Mouse (Mus musculus): Measurements from ENCODE around the gene Zdhhc9. TPM values are rescaled to one million over a fixed set of nuclear protein-coding genes. Genes with fewer than 3 reads are reported as not detected.

Gene Zdhhc9
- polyA plus RNA-seq, 1 experiment: 16.6 TPM

DNA sequence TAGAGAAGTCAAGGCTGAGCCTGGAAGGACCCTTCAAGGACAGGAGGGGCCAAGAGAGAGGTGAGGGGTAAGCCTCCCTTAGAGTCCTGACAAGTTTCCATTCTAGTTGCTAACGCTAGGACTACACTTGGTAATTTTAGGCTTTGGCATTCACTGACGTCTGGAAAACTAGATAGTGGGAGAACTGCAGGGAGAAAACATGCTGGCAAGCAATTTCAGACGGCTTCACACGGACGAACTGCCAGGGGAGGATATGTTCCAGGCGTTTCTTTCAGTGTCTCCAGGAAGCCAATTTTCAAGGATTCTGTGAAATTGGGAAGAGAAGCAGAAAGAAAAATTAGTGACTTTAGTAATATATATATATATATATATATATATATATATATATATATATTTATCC lies 26.8 kb downstream of the Zdhhc9 start:
- Histone ChIP-seq H3K4me2 (ENCODE audit: low read depth) (no peak overlapping the region), H3K36me3 (ENCODE audit: control insufficient read depth, insufficient read depth) (no peaks in the 10 kb centered on the region), H3K79me2 (ENCODE audit: control insufficient read depth, insufficient read depth) (no peaks in the 10 kb centered on the region), H3K27me3 (ENCODE audit: control insufficient read depth, insufficient read depth, insufficient read length) (no peaks in the 10 kb centered on the region), H3K4me3 (no peak overlapping the region), H3ac (ENCODE audit: control insufficient read depth, insufficient read length) (no peak overlapping the region)
- no peak for TF ChIP-seq MYOG (IDR thresholded peaks at IDR 0.05; ENCODE audit: control insufficient read depth in 1 of 3, insufficient read depth in 1 of 3, insufficient read length in 2 of 3, low read depth in 2 of 3)
- TF ChIP-seq TCF12 (IDR thresholded peaks at IDR 0.05; ENCODE audit: insufficient read depth, poor library complexity, severe bottlenecking): no peak
- TF ChIP-seq TCF3 (IDR thresholded peaks at IDR 0.05; ENCODE audit: insufficient read length, low read depth): no peak
- no peak for TF ChIP-seq USF1 (IDR thresholded peaks at IDR 0.05; ENCODE audit: low read depth)
- TF ChIP-seq POLR2AphosphoS2 (IDR thresholded peaks at IDR 0.05; ENCODE audit: insufficient read length, low read depth): no peak
- TF ChIP-seq REST (IDR thresholded peaks at IDR 0.05; ENCODE audit: insufficient read depth, insufficient read length): no peak
- no peak for TF ChIP-seq MAX (IDR thresholded peaks at IDR 0.05; ENCODE audit: low read depth)
- no peak for TF ChIP-seq MYOD1 (IDR thresholded peaks at IDR 0.05; ENCODE audit: control insufficient read depth in 1 of 3, insufficient read length in 2 of 3, low read depth in 2 of 3)
- TF ChIP-seq E2F4 (IDR thresholded peaks at IDR 0.05; ENCODE audit: insufficient read depth): no peak
- TF ChIP-seq SRF (IDR thresholded peaks at IDR 0.05; ENCODE audit: control insufficient read depth, insufficient read length, low read depth): no peak

DNA sequence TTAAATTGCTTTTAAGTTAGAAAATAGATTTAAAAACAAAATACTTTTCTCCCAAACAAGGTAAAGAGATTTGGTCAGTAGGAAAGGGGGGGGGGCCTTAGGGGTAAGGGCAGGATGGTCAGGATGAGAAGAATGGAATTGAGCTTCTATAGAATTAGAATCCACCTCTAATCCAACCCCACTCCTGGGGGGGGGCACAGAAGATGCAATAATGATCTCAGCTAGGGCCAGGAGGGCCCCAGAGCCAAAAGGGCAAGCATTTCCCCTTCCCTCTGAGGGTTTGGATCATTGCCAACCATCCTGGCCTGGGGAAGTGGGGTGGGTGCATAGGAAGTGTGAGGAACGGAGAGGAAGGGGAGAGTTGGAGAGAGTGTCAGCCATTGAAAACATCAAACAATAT lies 38.3 kb downstream of the Zdhhc9 start:
- no peak overlapping the region for H3K4me2 ChIP-seq (ENCODE audit: low read depth)
- H3K36me3 ChIP-seq (ENCODE audit: control insufficient read depth, insufficient read depth): peaks cover 3% of the 10 kb centered on the region
- no peaks in the 10 kb centered on the region for H3K79me2 ChIP-seq (ENCODE audit: control insufficient read depth, insufficient read depth)
- no peak overlapping the region for H3ac ChIP-seq (ENCODE audit: control insufficient read depth, insufficient read length)
- no peaks in the 10 kb centered on the region for H3K27me3 ChIP-seq (ENCODE audit: control insufficient read depth, insufficient read depth, insufficient read length)
- no peak overlapping the region for H3K4me3 ChIP-seq
- TF ChIP-seq CEBPB (IDR thresholded peaks at IDR 0.05; ENCODE audit: insufficient read depth, poor library complexity, severe bottlenecking) (no peak), REST (IDR thresholded peaks at IDR 0.05; ENCODE audit: insufficient read depth, insufficient read length) (no peak), POLR2A (IDR thresholded peaks at IDR 0.05; ENCODE audit: insufficient read length, low read depth) (no peak), MYOD1 (IDR thresholded peaks at IDR 0.05; ENCODE audit: control insufficient read depth in 1 of 3, insufficient read length in 2 of 3, low read depth in 2 of 3) (no peak), MYOG (IDR thresholded peaks at IDR 0.05; ENCODE audit: control insufficient read depth in 1 of 3, insufficient read depth in 1 of 3, insufficient read length in 2 of 3, low read depth in 2 of 3) (no peak), E2F4 (IDR thresholded peaks at IDR 0.05; ENCODE audit: insufficient read depth) (no peak), TCF12 (IDR thresholded peaks at IDR 0.05; ENCODE audit: insufficient read depth, poor library complexity, severe bottlenecking) (no peak), SRF (IDR thresholded peaks at IDR 0.05; ENCODE audit: control insufficient read depth, insufficient read length, low read depth) (no peak)

DNA sequence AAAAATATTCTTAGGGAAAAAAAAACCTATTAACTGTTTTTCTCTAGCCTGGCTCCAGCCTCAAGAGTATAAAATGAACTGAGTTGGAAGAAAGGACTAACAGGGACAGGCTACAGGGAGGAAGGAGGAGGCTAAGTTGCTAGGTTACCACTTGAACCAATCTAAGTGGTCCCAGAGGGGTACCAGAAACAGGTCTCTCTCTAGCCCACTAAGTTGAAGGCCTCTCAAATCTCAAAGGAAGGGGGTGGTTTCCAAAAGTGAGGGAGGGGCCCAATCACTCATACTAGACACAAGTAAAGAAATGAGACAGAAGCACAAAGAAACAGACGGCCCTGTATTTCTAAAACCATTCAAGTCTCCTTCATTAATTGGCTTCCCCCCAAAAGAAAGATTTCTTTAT lies 38.8 kb downstream of the Zdhhc9 start:
- H3ac ChIP-seq (ENCODE audit: control insufficient read depth, insufficient read length): no peak overlapping the region
- H3K79me2 ChIP-seq (ENCODE audit: control insufficient read depth, insufficient read depth): no peaks in the 10 kb centered on the region
- TF ChIP-seq SRF (IDR thresholded peaks at IDR 0.05; ENCODE audit: control insufficient read depth, insufficient read length, low read depth) (no peak), MYOG (IDR thresholded peaks at IDR 0.05; ENCODE audit: control insufficient read depth in 1 of 3, insufficient read depth in 1 of 3, insufficient read length in 2 of 3, low read depth in 2 of 3) (no peak), USF1 (IDR thresholded peaks at IDR 0.05; ENCODE audit: low read depth) (no peak), CEBPB (IDR thresholded peaks at IDR 0.05; ENCODE audit: insufficient read depth, poor library complexity, severe bottlenecking) (no peak), MYOD1 (IDR thresholded peaks at IDR 0.05; ENCODE audit: control insufficient read depth in 1 of 3, insufficient read length in 2 of 3, low read depth in 2 of 3) (no peak), E2F4 (IDR thresholded peaks at IDR 0.05; ENCODE audit: insufficient read depth) (no peak), POLR2A (IDR thresholded peaks at IDR 0.05; ENCODE audit: insufficient read length, low read depth) (no peak), TCF3 (IDR thresholded peaks at IDR 0.05; ENCODE audit: insufficient read length, low read depth) (no peak), MAX (IDR thresholded peaks at IDR 0.05; ENCODE audit: low read depth) (no peak), REST (IDR thresholded peaks at IDR 0.05; ENCODE audit: insufficient read depth, insufficient read length) (no peak), POLR2AphosphoS2 (IDR thresholded peaks at IDR 0.05; ENCODE audit: insufficient read length, low read depth) (no peak)
- peaks cover 3% of the 10 kb centered on the region for H3K36me3 ChIP-seq (ENCODE audit: control insufficient read depth, insufficient read depth)
- no peaks in the 10 kb centered on the region for H3K27me3 ChIP-seq (ENCODE audit: control insufficient read depth, insufficient read depth, insufficient read length)
- H3K4me2 ChIP-seq (ENCODE audit: low read depth): no peak overlapping the region
- H3K4me3 ChIP-seq: no peak overlapping the region

DNA sequence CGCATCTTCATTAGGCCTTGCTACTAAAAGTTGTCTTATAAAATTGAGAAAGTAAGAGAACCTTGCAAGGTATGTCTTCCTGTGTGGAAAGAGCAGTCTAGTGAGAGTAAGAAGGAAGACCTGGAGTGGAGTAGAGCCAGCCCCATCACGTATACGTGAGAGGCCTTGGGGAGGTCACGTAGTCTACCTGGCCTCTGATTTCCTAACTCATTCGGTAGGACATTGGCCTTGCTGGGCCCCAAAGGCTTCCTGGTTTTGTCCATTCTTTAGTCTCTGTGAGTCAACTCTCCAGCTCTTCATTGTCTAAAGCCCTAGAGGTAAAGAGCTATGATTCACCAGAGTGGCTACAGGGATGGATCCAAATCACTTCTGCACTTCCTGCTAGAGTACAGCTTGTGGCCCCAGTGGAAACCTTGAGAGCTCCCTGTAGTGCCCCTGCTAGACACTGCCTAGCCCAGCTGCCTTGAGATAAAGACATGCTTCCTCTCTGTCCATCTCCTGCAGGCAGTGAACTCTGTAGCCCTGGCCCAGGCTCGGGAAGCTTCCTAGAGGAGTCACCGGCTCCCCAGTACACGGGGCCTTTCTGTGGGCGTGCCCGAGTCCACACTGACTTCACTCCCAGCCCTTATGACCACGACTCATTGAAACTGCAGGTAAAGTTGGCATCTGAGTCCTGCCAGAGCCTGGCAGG lies 50.3 kb downstream of the Zdhhc9 start:
- Histone ChIP-seq H3K4me2 (ENCODE audit: low read depth) (no peak overlapping the region), H3K79me2 (ENCODE audit: control insufficient read depth, insufficient read depth) (no peaks in the 10 kb centered on the region), H3ac (ENCODE audit: control insufficient read depth, insufficient read length) (no peak overlapping the region), H3K36me3 (ENCODE audit: control insufficient read depth, insufficient read depth) (no peaks in the 10 kb centered on the region), H3K4me3 (no peak overlapping the region), H3K27me3 (ENCODE audit: control insufficient read depth, insufficient read depth, insufficient read length) (no peaks in the 10 kb centered on the region)
- TF ChIP-seq E2F4 (IDR thresholded peaks at IDR 0.05; ENCODE audit: insufficient read depth) (no peak), MYOG (IDR thresholded peaks at IDR 0.05; ENCODE audit: control insufficient read depth in 1 of 3, insufficient read depth in 1 of 3, insufficient read length in 2 of 3, low read depth in 2 of 3) (no peak), REST (IDR thresholded peaks at IDR 0.05; ENCODE audit: insufficient read depth, insufficient read length) (no peak), SRF (IDR thresholded peaks at IDR 0.05; ENCODE audit: control insufficient read depth, insufficient read length, low read depth) (no peak), TCF3 (IDR thresholded peaks at IDR 0.05; ENCODE audit: insufficient read length, low read depth) (no peak), TCF12 (IDR thresholded peaks at IDR 0.05; ENCODE audit: insufficient read depth, poor library complexity, severe bottlenecking) (no peak), MAX (IDR thresholded peaks at IDR 0.05; ENCODE audit: low read depth) (no peak), POLR2AphosphoS2 (IDR thresholded peaks at IDR 0.05; ENCODE audit: insufficient read length, low read depth) (no peak), USF1 (IDR thresholded peaks at IDR 0.05; ENCODE audit: low read depth) (no peak), CEBPB (IDR thresholded peaks at IDR 0.05; ENCODE audit: insufficient read depth, poor library complexity, severe bottlenecking) (no peak)
